Mouse (Mus musculus) left cerebral cortex, postnatal 25 days (tissue): ENCODE data around the gene Mfsd12. TPM values are rescaled to one million over a fixed set of nuclear protein-coding genes. Genes with fewer than 3 reads are reported as not detected.

Experiments
- DNase-seq, 2 experiments: peaks; one replicate each; pipeline ENCODE4 v3.0.0; 2022; ENCODE audit warnings: low spot score in 2 of 2, mixed read lengths in 1 of 2
- intact Hi-C: fragments of 180-260 bp; cut with DNase I; formaldehyde crosslinking; loops from one replicate; pipeline ENCODE4 v1.15.1; 2025
- total RNA-seq, 2 experiments: library from RNA; stranded (reverse); gene quantifications; 2 replicates each; pipeline ENCODE4 v1.2.3; 2021

The Mfsd12 gene
- total RNA-seq = 10 to 100 TPM; 39.3 to 41.1 TPM

DNA sequence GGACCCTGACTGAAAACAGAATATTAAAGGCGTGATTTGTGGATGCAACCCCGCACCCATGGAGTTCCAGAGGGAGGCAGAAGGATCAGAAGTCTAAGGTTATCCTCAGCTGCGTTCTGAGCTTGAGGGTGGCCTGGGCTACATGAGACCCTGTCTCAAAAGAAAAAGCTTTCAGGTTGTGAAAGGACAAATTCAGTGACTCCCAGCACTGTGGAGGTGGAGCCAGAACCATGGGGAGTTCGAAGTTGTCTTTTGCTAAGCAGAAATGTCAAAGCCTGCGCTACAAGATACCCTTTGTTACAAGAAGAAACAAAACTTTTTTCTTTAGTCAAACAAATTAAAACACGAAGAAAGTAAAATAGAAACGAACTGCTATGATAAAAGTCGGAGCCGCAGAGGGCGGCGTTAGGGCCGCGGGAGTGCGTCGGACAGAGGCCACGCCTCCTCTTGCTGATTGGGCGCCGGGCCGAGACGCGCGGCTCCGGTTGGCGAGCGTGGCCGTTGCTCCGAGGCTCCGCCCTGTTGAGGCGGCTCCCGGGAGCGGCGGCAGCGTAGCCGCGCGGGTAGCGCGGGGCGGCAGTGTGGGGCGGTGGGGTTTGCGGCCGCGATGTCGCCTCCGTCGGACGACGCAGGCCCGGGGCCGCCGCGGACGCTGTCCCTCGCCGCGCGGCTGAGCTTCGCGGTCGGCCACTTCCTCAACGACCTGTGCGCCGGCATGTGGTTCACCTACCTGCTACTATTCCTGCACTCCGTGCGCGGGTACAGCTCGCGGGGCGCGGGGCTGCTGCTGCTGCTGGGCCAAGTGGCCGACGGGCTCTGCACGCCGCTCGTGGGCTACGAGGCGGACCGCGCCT, at the start of gene Mfsd12:
Gene Mfsd12, plus strand, starts transcription at position 501 of the 854 bp plus-strand sequence.
- peak; percentile 91 to 93 for DNase-seq
- intact Hi-C loops = no loop called here

DNA sequence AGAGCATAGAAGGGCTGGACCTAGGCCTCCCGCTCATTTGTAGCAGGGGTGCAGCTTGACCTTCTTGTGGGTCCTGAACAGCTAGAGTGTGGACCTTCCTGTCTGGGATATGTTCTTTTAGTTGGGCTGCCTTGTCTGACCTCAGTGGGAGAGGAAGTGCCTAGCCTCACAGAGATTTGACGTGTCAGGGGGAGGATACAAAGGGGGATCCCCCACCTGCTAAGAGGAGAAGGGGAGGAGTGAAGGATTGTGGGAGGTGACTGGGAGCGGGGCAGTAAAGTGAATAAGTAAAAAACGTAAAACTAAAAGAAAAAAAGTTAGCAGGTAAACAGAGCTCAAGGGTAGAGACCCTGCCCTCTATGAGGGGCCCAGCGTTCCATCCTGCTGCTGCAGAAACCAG, 47.7 kb upstream of the Mfsd12 start:
- no peak for DNase-seq
- intact Hi-C loops = no loop called here

DNA sequence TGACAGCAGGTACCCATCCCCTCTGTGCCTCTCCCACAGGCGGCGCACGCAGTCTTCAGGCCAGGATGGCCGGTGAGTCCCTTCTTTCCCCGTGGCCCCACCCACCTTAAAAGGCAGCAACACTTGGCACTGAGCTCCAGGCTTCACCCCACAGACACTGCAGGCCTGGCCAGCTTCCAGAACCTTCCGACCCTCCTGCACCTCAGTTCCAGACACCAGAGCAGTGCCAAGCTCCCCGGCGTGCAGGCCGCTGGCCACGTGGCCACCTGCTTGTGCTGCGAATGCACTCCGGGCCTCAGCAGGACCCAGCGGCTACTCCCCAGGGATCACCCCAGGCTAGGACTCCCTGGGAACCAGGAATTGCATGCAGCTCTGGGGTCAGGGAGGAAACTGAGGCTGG, 43.7 kb upstream of the Mfsd12 start:
- DNase-seq = no peak
- intact Hi-C loops = no loop called here

DNA sequence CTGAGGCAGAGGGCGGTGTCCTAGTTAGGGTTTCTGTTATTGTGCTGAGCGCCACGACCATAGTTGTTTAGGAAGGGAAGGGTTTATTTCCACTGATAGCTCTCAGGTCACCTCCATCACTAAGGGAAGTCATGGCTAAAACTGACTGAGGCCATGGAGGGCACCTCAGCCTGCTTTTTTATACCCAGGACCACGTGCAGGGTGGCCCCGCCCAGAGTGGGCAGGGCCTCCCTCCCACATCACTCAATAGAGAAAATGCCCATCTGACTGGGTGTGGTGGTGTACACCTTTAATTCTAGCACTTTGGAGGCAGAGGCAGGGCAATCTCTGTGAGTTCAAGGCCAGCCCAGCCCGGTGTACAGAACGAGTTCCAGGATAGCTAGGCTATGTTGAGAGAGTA, 43.1 kb upstream of the Mfsd12 start:
- no peak for DNase-seq
- intact Hi-C loops = no loop called here

DNA sequence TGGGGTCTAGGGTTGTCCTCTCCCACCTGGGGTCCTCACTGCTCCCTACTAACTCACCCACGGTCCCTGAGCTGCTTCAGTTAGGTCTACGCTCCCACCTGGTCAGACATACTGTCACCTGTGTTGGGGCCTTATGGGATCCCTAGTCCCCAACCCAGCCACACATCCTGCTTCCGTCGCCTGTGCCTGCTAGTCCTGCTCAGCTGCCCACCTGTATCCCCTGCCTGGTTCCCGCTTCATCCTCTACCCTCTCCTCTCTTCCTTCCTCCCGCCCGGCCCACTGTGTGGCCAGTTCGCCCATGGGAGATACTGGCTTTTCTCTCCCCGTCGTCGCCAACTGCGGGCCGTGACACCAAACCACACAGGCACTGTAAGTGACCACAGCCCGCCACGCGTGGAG, 41.7 kb upstream of the Mfsd12 start:
- DNase-seq = no peak
- intact Hi-C loops = no loop called here

DNA sequence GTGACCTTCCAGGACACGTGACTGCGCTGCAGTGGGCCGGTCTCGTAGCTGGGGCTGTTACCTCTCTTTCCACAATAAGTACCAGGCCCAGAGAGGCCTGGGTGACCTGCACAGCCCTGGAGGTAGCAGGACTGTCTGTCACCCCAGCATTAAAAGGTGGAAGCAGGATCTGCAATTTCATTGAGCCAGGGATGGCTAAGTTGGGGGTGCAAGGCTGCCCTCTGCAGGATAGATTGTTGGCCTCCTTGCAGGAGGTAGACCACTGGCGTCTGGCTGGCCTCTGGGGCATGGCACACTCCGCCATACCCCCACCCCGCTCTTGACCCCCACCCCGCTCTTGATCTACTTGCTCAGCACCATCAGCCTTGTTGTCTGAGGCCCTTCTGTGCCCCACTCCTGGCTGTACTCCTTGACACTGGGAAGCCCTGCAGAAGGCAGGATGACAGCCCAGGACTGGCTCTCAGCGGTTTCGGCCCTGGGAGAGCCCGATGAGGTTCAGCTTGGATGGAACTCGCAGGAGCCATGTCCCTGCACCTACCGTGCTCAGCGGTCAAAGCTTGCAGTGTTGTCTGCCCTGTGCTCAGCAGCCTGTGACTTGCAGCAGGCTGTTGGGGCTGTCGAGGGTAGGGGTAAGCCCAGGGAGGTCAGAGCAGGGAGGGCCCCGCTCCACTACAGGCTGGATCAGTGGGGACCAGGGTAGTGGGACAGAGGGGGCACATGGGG, 40.8 kb upstream of the Mfsd12 start:
- DNase-seq = peak in 1 of 2 experiments; percentile 30
- intact Hi-C loops = loop anchor here (2.0 kb wide), 1 partner anchor 24 kb away; the partner anchor contains the start of gene Pip5k1c

DNA sequence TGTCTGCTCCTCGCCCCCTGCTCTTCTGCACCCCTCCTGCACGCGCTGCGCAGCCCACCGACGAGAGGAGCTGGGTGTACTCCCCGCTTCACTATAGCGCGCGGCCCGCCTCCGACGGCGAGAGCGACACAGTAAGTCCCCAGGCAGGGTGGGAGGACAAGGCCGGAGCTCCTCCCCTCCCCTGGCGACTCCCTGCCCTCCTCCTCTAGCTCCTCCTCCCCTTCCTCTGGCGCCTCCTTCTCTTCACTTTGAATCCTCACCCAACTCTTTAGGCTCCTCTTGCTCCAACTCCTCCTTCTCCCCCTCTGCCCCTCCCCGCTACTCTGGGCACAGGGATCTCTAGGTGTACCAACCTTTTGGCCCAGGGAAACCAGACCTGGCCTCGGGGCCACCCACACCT, 40.0 kb upstream of the Mfsd12 start:
- intact Hi-C loops = loop anchor here (2.0 kb wide), 1 partner anchor 24 kb away; the partner anchor contains the start of gene Pip5k1c
- DNase-seq = no peak

DNA sequence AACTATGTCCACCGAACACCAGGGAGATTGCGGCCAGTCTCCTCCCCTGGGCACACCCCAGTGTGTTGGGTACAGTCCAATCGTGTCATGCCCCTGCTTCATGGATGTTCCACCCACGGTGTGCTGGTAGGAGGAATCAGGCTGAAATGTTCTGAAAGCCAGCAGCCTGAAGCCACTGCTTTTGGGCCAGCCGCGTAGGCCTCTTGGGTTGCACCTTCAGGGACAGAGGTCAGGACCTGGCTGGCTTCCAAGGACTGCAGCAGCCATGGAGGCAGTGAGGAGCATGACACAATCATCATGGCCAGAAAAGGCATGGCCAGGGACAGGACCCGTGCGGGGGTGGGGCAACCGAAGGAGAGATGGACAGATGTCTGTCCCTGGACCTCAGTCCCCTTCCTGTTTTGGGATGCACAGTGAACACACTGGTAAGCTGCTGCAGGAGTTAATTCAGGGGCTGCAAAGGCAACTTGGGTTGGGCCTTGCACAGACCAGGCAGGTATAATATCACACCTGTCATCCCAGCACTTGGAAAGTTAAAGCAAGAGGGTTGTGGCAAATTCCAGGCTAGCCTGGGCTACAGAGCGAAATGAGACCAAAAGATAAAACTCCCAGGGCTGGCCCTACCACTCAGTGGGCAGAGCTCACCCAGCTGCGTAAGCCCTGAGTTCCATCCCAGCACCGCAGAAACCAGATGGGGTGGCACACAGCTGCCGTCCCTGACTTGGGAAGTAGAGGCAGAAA, 38.5 kb upstream of the Mfsd12 start:
- intact Hi-C loops = no loop called here
- DNase-seq = no peak

DNA sequence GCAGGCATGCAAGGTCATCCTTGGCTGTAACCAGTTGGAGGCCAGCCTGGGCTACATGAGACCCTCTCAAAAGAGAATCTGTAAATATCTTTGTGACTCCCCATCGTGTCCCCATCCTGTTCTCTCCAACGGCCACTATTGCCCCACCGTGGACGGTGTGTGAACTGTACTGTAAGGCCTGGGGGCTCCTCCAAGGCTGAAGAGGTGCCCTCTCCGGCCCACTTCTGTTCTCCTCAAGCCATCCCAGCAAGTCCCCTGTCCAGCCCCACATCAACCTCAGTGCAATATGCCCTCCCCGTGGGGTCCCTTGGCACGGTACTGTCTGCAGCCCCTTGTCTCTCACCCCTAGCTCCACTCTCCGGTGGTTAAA, 38.0 kb upstream of the Mfsd12 start:
- DNase-seq = no peak
- intact Hi-C loops = no loop called here

DNA sequence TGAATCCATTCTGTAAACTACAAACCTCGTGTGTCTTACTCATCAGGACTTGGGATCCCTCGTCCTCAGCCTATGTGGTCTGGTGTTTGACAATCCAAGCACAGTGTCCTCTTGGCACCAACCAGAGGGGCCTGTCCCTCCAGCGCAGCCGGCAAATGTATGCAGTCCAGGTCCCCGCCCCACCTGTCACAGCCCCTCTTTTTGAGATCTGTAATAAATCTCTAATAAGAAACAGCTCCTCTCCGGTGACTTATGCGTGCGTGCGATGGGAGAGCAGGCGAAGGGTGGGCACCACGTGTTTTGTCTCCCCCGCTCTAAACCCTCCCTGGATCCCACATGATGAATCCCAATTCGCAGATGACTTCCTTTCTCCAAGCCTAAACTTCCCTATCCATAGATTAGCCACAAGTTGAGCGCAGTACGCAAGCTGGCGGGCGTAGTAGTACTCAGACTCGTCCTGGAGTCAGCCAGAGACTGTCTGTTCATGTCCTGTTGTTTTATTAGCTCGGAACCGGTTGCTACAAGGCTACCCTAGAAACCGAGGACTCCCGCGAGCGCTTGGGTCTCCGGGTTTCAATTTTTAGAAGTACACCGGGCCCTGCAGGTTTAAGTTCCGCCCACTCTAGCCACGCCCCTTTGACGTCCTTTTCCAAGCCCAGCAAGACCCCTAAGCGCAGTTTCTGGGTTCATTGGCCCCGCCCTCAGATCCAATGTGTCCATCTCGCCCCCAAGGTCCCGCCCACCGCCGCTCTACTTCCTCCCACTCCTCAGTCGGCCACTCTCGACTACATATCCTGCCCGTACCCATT, 37.3 kb upstream of the Mfsd12 start:
- intact Hi-C loops = no loop called here
- no peak for DNase-seq

DNA sequence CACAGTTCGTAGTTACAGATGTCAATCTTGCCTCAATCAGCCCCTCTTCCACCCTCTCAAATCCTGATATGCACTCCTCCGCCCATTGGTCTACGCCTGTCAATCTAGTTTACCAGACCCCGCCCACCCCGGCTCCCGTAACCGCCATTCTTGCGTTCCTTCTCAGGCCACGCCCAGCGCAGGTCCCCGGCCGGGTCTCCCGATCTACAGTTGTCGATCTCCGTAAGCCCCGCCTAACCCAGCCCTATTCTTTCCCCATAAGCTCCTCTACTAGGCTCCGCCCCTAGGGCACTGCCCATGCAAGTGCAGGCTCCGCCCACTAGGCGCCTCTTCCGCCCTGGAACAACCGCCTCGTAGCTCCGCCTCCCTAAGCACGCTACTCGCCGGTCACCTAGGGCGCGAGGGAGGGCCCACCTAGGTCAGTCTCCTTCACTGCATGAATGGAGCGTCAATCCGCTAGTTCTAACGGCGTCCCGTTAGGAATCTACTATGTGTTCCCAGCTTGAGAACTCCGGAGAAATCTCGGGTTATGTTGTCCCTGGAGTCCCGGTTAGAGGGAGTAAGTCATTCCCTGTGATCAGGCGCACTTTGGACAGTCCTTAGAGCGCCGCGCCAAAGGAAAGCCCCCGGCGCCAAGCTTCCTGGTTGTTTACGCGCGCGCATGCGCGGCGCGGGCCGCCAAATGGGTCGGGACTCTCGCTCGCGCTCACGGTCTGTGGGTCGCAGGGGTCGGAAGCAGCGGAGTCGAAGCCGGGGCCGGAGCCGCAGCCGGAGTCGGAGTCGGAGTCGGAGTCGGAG, 36.5 kb upstream of the Mfsd12 start, which contains the start of gene Cactin:
Gene Cactin, plus strand, starts transcription at position 554 of the 798 bp plus-strand sequence.
- DNase-seq = peak; percentile 98 to 100
- intact Hi-C loops = no loop called here

DNA sequence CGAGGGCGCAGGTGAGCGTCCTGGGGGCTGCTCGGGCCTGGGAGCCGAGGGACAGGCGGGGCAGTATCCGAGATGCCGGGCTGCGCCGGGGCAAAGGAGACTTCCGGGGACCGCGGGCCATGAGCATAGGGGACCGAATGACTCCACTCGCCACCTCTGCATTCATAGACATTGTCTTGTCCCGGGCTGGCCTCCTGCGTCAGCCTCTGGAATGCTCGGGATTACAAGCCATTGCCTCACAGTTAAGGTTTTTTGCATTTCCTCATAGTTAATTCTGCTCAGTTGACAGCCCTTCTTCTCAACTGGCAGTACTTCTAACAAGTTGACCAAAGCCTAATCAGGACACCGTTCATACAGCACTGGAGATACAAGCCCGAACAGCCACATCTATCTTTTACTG, 35.9 kb upstream of the Mfsd12 start:
- intact Hi-C loops = no loop called here
- no peak for DNase-seq

DNA sequence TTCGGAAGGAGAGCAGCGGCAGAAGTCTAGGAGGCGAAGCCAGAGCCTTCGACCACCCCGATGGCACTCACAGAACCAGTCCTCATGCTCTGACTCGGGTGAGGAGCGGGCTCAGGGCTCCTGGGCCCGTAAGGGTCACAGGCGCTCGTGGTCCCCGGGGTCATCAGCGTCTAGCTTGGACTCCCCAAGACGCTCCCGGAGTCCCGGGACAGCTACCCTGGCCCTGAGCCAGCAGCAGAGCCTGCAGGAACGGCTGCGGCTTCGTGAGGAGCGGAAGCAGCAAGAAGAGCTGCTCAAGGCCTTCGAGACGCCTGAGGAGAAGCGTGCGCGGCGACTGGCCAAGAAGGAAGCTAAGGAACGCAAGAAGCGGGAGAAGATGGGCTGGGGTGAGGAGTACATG, 34.8 kb upstream of the Mfsd12 start:
- intact Hi-C loops = no loop called here
- DNase-seq = no peak

DNA sequence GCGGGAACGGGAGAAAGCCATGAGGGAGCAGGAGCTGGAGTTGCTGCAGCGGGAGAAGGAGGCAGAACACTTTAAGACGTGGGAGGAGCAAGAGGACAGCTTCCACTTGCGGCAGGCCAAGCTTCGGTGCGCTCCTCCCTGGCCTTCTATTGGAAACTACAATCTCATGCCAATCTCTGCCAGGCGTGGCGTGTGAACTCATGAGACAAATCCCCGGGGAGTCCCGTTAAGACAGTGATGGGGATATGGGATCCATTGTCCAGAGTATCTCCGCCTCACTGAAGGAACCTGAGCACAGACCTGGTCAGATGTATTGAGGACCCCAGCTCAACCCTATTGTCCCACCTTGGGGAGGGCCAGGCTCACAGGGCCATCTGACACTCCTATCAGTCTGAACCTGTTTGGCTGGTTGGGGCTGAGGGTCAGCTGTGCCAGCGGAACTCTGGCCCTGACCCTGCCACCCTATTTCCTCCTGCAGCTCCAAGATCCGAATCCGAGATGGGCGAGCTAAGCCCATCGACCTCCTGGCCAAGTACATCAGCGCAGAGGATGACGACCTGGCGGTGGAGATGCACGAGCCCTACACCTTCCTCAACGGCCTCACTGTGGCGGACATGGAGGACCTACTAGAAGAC, 34.0 kb upstream of the Mfsd12 start:
- intact Hi-C loops = no loop called here

DNA sequence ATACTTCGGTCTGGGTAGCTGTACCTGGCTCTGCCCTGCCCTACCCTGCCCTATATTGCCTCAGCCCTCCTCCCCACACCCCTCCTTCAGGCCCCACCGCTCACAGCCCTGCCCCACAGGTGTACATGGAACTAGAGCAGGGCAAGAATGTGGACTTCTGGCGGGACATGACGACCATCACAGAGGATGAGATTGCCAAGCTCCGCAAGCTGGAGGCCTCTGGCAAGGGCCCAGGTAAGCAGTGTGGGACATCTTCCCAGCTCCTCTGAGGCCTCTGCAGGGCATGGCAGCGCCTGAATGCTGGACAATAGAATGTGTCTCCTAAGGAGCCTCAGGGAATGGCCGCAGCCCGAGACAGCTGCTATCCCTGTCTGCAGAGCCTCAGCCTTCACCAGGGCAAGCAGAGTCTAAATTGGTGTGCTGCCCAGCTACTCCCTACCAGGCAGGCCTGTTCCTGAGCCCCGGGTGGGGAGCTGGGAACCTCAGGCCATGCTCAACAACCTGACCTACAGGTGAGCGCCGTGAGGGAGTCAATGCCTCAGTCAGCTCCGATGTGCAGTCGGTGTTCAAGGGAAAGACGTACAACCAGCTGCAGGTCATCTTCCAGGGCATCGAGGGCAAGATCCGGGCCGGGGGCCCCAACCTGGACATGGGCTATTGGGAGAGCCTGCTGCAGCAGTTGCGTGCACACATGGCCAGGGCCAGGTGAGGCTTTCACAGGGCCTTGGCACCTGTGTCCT, 33.3 kb upstream of the Mfsd12 start:
- no peak for DNase-seq
- intact Hi-C loops = no loop called here

More for the DNA sequence above, 34.0 kb upstream of the Mfsd12 start:
- no peak for DNase-seq

DNA sequence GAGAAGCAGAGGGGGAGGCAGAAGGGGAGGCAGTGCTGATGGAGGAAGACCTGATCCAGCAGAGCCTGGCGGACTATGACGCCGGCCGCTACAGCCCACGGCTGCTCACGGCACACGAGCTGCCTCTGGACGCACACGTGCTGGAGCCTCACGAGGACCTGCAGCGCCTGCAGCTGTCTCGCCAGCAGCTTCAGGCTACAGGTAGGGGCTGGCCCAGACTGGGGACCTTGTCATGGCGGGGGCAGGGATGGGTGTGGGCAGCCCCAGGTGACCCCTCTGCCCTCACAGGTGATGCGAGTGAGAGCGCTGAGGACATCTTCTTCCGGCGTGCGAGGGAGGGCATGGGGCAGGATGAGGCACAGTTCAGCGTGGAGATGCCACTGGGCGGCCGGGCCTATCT, 32.1 kb upstream of the Mfsd12 start:
- intact Hi-C loops = no loop called here
- no peak for DNase-seq

DNA sequence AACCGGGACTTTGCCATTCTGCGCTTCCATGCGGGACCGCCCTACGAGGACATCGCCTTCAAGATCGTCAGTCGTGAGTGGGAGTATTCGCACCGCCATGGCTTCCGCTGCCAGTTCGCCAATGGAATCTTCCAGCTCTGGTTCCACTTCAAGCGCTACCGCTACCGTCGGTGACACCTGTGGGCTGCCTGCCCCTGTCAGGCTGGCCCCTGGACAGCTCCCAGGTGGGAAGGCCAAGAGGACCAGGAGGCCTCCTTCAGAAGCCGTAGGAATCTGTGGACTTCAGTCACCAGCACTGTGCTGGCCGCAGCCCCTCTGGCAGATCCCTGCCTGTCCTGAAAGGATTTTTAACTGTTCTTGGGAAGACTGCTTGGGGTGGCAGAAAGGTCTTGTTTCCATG, 31.5 kb upstream of the Mfsd12 start:
- intact Hi-C loops = no loop called here
- DNase-seq = no peak

DNA sequence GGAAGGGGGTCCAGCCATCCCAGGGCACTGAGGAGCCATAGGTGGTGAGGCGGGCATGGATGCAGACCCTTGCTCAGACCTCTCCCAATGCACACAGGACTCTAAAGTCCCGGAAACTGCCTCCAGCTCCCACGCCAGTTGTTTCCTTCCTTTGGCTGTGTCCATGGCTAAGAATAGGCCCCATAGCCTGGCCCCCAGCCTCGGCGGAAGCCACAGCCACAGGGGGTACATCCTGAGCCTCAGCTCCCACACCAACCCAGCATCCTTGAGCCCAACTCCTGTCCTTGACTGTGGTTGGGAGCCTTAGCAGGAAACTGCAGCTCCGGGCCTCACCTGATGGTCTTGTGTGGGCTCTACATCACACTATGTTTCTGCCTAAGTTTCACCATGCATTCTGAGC, 30.4 kb upstream of the Mfsd12 start:
- no peak for DNase-seq
- intact Hi-C loops = no loop called here
